Mouse (Mus musculus) large intestine, adult 2 months (tissue): ENCODE results near the gene Slc44a3. TPM values are rescaled to one million over a fixed set of nuclear protein-coding genes. Genes with fewer than 3 reads are reported as not detected.

Experiments
- DNase-seq: peaks from one replicate; pipeline ENCODE4 v3.0.0-alpha.2; 2012; ENCODE audit warnings: low read depth, low spot score
- WGBS: fragments of 180-500 bp; shearing (Covaris S2); methylation state at CpG from one replicate; pipeline ENCODE4 v1.1.7; 2018; 5-methylcytosine and 5-hydroxymethylcytosine counted together
- polyA plus RNA-seq: library from polyadenylated mRNA; depleted of rRNA; stranded (reverse); fragments of >200 nt; gene quantifications from 2 replicates; pipeline ENCODE4 v1.2.3, GENCODE M21; 2012

Slc44a3 gene
- polyA plus RNA-seq, 1 experiment: 12.0 TPM

- DNase-seq: no peak
- WGBS: 51% methylated on average over 10 of the region's 10 CpGs
Observed at GRCm38 (mm10) chr3:121467094-121467552, 65.1 kb downstream of the Slc44a3 start.

DNA sequence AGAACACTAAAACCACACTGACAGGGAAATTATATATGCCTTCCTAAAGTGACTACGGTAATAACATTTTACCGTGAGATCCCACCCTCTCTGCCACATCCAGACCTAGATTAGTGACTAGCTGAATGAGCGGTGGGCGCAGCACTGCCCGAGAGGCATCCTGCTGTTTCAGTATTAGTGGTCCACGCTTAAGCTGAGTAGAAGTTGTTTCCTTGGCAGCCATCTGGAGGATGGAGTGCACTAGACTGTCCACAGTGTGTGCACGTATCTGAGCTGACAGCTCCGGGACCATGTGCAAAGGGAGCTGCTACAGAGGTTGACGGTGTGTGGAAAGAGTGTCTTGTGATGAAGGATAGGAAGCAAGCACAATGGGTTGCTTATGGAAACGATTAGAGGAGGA lies 66.4 kb downstream of the Slc44a3 start:
- no peak for DNase-seq
- WGBS: 92% methylated on average over 10 of the region's 10 CpGs

GRCm38 (mm10) chr3:121464733-121465305 lies 67.4 kb downstream of the Slc44a3 start:
- 79% methylated on average over 7 of the region's 7 CpGs for WGBS
- DNase-seq: no peak

DNA sequence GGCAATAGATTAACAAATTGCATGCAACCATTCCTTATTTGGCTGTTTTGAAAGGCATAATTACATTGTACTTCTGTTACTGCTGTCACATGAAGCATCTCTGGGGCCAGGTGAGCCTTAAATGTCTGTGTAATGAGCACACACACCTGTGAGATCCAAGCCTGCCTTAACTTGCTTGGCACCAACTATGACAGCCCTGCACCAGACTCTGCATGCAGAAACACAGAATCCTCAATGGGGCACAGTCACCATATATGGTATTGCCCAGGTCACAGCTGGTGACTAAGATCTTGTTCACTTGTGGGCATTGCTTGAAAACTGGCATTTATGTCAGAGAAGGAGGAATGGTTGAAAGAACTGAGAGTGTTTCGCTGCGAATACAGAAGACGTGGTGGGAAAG lies 69.4 kb downstream of the Slc44a3 start:
- 95% methylated on average over 3 of the region's 3 CpGs for WGBS
- no peak for DNase-seq

DNA sequence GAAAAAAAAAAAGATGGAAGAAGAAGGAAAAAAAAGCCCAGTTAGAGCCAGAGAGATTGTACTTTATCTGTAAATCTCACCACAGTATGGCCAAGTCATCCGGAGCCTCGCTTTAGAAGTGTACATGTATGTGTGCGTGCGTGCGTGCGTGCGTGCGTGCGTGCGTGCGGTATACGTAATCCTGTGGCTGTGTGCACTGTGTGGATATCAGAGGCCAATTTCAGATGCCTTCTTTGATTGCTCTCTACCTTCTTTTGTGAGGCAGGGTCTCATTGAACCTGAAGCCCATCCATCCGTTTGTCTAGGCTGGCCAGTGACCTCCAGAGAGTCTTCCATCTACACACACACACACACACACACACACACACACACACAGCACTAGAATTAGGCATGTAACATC lies 70.7 kb downstream of the Slc44a3 start:
- 93% methylated on average over 13 of the region's 13 CpGs for WGBS
- DNase-seq: no peak

DNA sequence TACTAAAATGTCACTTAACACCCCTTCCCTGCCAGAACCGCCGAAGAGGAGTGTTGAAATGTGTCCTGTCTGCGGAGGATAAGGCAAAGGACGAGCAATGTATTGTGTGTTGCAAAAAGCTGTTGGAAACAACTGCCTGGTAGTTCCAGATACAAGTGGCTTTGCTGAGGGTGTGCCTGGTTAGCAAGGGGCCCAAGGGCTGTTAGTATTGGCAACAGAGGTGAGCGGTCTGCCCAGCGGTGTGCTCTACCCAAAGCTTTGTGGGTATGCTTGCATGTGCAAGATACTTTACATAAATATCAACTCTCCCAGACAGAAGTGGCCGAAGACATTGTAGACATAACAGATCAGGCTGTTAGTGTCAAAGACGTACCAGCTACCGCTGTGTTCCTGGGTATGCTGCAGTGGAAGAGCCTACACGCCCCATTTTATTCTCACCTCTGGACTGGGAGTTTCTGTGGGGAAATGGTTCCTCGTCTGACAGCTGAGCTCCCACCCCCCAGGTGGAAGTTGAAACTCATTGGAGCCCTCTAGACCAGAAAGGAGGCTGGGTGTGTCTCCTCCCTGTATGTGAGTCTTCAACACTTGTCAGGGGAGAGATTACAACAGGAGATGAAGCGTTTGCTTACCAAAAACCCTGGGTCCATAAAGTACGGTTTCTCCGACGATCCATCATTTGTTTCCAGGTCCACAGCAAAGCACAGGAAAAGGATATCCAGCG lies 71.6 kb downstream of the Slc44a3 start:
- 75% methylated on average over 16 of the region's 16 CpGs for WGBS
- no peak for DNase-seq

DNA sequence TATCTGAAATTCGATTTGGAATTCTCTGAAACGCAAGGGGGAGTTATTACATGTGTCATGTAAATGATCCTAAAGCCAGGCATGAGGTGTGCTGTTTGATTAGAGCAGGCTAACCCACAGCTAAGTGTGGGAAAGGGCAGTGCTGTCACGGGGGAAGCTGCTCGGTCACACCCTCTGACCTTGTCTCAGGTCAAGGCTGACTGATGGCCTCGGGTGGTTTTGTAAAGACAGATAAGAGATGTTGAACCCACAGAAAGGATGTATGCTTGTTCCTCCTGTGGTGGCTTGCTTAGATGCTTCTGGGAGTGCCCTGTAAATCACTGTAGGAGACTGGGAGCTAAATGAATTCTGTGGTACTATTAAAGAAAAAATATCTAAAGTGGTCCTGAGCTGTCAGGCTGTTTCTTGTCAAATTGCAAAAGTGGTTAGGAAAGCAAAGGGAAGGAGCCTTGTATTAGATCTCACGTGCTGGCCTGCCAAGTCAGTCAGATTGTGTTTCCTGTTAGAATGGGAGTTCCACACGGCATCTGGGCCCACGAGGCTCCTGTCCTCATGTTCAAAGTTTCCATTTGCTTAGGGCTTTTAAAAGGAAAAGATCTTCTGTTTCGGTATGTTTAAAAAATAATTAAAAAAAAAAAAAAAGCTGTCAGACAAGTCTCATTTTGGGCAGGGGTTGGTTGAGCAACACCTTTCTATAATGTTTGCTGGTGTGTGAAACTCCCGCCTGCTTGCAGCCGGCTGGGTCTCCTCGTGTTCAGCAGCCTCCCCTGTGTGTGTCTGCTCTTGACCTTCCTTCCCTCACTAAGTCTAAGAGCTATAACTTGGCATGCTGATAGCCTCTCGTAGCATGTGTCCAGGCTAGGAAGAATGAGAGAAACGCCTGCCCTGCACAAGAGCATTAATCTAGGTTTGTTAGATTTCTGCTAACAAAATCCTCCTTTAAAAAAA lies 73.4 kb downstream of the Slc44a3 start:
- DNase-seq: no peak
- WGBS: 55% methylated on average over 14 of the region's 14 CpGs

GRCm38 (mm10) chr3:121451404-121451803 lies 80.8 kb downstream of the Slc44a3 start:
- no peak for DNase-seq
- WGBS: 70% methylated on average over 10 of the region's 10 CpGs

DNA sequence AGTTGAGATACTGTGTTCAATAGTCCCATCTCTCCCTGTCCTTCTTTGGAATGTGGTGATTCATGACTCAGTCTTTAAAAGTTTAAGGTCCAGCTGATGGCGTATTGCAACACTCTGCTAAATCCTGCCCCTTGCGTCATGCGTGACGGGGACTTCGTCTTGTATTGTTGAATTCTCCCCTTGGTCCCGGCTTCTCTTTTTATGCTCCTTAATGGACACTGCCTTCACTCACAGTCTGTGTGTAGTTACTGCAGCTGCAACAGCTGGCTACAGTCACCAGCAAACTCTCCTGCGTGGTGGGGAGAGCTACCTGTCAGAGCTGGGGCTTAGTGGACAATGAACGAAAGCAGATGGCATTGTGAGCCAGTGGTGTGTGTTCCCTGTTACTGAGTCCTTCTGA lies 82.7 kb downstream of the Slc44a3 start:
- WGBS: 75% methylated on average over 8 of the region's 8 CpGs
- no peak for DNase-seq

DNA sequence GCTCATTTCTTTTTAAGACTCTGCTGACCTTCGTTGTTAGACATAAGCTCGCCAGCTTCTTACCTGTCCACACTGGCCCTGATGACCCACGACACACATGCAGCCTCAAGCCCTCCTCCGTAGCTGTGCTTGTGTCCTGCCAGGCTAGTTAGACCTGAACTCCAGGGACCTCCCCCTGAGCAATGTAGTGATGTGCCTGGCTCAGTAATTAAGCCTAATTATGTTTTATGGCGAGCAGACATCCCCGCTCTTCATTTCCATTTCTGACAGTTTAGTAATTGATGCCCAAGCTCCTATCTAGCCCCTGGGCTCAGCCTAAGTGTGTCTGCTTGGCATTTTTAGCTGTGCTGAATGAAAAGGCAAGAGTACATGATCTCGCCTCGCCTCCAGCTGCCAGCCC lies 83.6 kb downstream of the Slc44a3 start:
- no peak for DNase-seq
- 56% methylated on average over 8 of the region's 8 CpGs for WGBS

GRCm38 (mm10) chr3:121448029-121448468 lies 84.2 kb downstream of the Slc44a3 start:
- DNase-seq: no peak
- 28% methylated on average over 11 of the region's 11 CpGs for WGBS

- WGBS: 19% methylated on average over 8 of the region's 8 CpGs
- DNase-seq: no peak
Observed at GRCm38 (mm10) chr3:121446454-121446853, 85.8 kb downstream of the Slc44a3 start.

DNA sequence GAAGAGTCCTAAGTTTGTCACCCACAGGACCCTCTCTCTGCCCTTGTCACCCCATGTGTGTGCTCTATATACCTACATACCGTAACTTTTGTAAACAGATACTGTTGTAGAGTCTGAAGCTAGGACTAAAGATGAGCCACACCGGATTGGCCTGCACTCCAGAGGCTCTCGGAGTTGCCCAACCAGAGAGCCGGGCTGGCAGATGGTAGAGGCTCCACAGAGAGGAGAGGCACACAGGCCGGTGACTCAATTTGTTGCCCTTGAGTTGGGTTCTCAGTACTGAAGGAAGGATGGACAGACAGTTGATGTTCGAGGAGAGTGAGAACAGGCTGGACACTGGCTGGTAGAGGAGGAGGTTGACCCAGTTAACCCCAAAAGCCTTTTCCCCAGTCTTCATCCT lies 87.8 kb downstream of the Slc44a3 start:
- no peak for DNase-seq
- 95% methylated on average over 6 of the region's 6 CpGs for WGBS

GRCm38 (mm10) chr3:121443861-121444271 lies 88.3 kb downstream of the Slc44a3 start:
- DNase-seq: no peak
- WGBS: 66% methylated on average over 4 of the region's 4 CpGs

DNA sequence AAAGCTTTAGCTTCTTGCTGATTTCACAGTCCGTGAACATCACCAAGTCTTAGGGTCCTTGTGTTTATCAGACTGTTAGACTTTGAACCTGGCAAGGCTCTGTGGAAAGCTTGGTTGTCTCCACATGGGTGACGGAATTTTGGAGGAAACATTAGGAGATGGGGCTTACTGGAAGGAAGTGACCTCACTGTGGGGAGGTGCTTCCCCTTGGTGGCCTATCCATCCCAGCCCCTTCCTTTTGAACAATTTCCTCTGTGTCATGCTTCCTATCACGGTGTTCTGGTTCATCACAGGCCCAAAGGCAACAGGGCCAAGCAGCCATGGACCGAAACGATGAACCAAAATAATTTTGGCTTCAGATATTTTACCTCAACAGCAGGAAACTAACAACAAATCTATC lies 89.9 kb downstream of the Slc44a3 start:
- 75% methylated on average over 5 of the region's 5 CpGs for WGBS
- DNase-seq: no peak

DNA sequence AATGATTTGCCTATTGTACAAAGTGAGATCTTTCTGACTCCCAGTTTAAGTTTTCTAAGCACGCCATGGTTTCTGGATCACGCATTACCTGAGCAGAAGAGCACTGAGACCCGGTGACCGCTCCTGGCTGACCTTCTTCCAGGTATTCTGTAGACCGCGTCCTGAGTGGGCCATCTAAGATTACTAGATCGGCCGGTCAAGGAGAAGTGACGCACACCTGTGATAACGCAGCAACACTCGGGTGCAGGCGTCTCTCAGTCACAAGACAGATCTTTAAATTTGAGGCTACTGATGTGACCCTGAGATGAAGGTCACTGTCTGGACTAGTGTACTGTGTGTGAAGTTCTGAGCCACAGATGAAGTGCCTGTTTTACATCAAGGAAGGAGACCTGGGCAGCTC lies 90.7 kb downstream of the Slc44a3 start:
- DNase-seq: no peak
- 93% methylated on average over 12 of the region's 12 CpGs for WGBS

GRCm38 (mm10) chr3:121439623-121440161 lies 92.5 kb downstream of the Slc44a3 start:
- 47% methylated on average over 11 of the region's 11 CpGs for whole genome bisulfite sequencing

DNA sequence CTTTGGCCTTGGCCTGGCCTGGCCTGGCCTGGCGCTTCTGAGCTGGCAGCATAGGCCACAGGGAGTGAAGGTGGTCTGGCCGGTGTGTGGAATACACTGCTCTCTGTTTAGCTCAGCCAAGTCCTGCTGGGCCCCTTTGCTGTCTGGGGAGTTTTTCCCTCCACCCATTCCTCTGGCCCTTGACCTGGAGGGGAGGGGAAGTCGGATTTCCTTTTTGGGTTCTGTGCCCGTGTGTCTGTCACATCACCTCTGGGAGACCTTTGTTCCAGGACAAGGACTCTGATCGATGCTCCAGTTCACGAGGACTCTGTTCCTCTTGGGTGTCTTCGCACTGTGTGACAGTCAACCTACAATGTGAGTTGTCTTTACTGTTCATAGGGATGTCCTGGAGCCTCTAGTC lies 94.2 kb downstream of the Slc44a3 start:
- no peak for DNase-seq
- 61% methylated on average over 7 of the region's 7 CpGs for WGBS

More at GRCm38 (mm10) chr3:121439623-121440161, 92.5 kb downstream of the Slc44a3 start:
- DNase-seq: no peak

GRCm38 (mm10) chr3:121437070-121437469 lies 95.1 kb downstream of the Slc44a3 start:
- 61% methylated on average over 7 of the region's 7 CpGs for WGBS
- DNase-seq: no peak

GRCm38 (mm10) chr3:121435296-121435695 lies 96.9 kb downstream of the Slc44a3 start:
- no peak for DNase-seq
- WGBS: 71% methylated on average over 5 of the region's 5 CpGs
